Mouse (Mus musculus): ENCODE measurements at regions not wholly inside any gene's neighbourhood (a gene's known extent, or its start where the extent isn't known, plus 50 kb on each side); places are given as distances from the start of the nearest gene placed in this dataset.

DNA sequence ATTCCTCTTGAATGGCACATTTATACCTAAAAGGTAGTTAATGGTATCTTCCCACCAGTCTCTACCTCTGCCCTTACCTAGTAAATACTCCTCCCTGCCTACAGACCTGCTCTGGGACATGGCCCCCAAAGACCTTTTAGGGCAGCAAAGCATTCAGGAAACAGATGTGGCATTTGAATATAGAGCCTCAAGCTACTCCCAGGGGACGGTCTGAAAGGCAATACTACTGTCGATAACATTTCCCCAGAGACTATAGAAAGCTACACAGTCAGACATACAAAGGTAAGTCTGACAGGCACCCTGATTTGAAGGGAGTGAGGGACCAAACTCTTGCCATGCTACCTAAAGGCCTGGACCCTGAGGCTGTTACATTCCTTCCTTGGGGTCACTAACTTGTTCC lies 184.4 kb upstream of the Lpp start:
- H3K4me1 ChIP-seq: peaks cover 24% of the 10 kb centered on the region
- no peak overlapping the region for H3K4me3 ChIP-seq
- no peaks in the 10 kb centered on the region for H3K27me3 ChIP-seq
- H3K4me2 ChIP-seq: no peak overlapping the region
- H3K9ac ChIP-seq: no peak overlapping the region
- no peak for ATAC-seq (ENCODE audit: borderline replicate concordance, extremely low read depth, low FRiP score, low TSS enrichment)
- 71% methylated on average over 2 of the region's 2 CpGs for WGBS
- no peaks in the 10 kb centered on the region for H3K36me3 ChIP-seq
- H3K9me3 ChIP-seq: no peaks in the 10 kb centered on the region
- H3K27ac ChIP-seq: no peak overlapping the region

DNA sequence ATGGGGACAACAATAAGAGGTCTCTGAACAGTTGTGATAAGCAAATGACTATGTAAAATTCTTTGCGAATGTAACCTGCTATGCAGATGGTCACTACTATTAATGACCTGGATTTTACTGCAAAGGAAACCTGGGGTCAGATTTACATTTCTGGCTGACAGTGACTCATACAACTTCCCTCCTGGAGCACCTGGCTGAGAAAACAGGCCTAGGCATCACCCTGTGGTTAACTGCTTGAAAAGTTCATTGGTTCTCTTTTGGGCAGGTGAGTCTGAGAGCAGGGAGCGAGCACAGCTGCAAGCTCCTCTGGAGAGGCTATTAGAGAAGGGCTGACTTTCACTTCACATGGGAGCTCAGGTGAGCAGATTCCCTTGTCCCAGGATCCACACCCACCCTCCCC lies 185.2 kb upstream of the Lpp start:
- Histone ChIP-seq H3K27me3 (no peaks in the 10 kb centered on the region), H3K9me3 (no peaks in the 10 kb centered on the region), H3K4me1 (peaks cover 24% of the 10 kb centered on the region), H3K36me3 (no peaks in the 10 kb centered on the region), H3K27ac (no peak overlapping the region), H3K9ac (no peak overlapping the region), H3K4me3 (no peak overlapping the region), H3K4me2 (no peak overlapping the region)
- 89% methylated on average over 2 of the region's 2 CpGs for whole genome bisulfite sequencing
- ATAC-seq (ENCODE audit: borderline replicate concordance, extremely low read depth, low FRiP score, low TSS enrichment): no peak

DNA sequence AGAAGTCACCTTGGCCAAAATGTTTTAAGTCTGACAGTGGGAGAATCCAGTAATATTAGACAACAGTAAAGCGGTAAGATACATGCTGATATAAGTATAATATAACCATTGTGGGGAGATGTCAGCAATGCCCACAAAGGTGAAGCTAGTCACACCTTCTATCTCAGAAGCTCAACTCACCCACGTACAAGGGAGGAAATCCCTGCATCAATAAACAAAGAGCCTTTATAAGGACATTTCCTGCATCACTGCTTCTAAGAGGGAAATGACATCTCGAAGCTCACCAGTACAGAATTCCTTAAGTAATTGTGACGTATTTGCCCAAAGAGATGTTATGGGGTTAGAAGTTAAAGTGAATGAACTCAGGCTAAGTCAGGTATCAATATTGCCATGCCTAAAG lies 186.3 kb upstream of the Lpp start:
- no peak for ATAC-seq (ENCODE audit: borderline replicate concordance, extremely low read depth, low FRiP score, low TSS enrichment)
- Histone ChIP-seq H3K9ac (no peak overlapping the region), H3K36me3 (no peaks in the 10 kb centered on the region), H3K27ac (no peak overlapping the region), H3K27me3 (no peaks in the 10 kb centered on the region), H3K4me2 (no peak overlapping the region), H3K4me3 (no peak overlapping the region), H3K4me1 (peaks cover 24% of the 10 kb centered on the region), H3K9me3 (no peaks in the 10 kb centered on the region)
- 37% methylated on average over 4 of the region's 4 CpGs for WGBS

DNA sequence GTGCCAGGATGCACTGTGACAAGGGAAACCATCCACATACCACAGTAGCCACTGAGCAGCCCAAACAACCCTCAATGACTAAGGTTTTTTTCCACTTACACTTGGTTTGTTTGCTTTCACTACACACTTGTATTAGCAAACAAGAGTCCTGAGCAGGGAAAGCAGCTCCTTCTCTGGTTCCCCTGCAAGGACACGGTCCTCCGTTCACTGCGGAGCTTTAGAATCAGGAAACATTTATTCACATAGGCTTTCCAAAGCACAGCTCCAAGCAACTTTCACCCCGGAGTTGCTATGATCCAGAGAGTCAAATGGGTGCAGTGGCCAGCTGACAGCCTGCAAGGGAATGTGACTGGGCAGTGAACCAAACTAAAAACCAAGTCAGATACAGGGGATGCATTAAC lies 186.8 kb upstream of the Lpp start:
- Histone ChIP-seq H3K27me3 (no peaks in the 10 kb centered on the region), H3K36me3 (no peaks in the 10 kb centered on the region), H3K4me2 (no peak overlapping the region), H3K4me1 (peaks cover 24% of the 10 kb centered on the region), H3K9me3 (no peaks in the 10 kb centered on the region), H3K4me3 (no peak overlapping the region), H3K27ac (0 out of 2 replicates have a peak overlapping the region, but pooled peaks have one; percentile 10), H3K9ac (no peak overlapping the region)
- ATAC-seq (ENCODE audit: borderline replicate concordance, extremely low read depth, low FRiP score, low TSS enrichment): peak; percentile 42; the same call in 1 of the 2 replicates
- 22% methylated on average over 4 of the region's 4 CpGs for WGBS

DNA sequence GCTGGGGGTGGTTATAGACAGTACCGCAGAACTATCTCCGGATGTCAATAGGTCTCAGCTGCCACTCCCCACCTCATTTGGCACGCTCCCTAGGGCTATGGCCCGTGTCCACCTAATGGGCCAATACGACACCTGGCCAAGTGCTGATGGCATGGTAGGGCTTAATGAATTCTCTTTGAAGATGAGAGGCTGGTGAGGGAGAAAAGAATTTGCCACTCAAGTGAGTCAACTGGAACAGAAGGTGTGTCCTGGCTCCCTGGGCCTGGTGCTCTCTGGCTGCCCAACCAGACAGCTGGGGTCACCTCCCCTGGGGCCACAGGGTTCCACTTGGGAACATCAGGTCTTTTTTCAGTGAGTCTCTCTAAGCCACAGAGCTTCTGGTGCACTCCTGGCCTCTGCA lies 187.7 kb upstream of the Lpp start:
- WGBS: 73% methylated on average over 5 of the region's 5 CpGs
- no peak for ATAC-seq (ENCODE audit: borderline replicate concordance, extremely low read depth, low FRiP score, low TSS enrichment)
- Histone ChIP-seq H3K4me1 (peaks cover 24% of the 10 kb centered on the region), H3K4me3 (no peak overlapping the region), H3K9ac (no peak overlapping the region), H3K27ac (0 out of 2 replicates have a peak overlapping the region, but pooled peaks have one; percentile 21), H3K36me3 (no peaks in the 10 kb centered on the region), H3K4me2 (no peak overlapping the region), H3K27me3 (no peaks in the 10 kb centered on the region), H3K9me3 (no peaks in the 10 kb centered on the region)

DNA sequence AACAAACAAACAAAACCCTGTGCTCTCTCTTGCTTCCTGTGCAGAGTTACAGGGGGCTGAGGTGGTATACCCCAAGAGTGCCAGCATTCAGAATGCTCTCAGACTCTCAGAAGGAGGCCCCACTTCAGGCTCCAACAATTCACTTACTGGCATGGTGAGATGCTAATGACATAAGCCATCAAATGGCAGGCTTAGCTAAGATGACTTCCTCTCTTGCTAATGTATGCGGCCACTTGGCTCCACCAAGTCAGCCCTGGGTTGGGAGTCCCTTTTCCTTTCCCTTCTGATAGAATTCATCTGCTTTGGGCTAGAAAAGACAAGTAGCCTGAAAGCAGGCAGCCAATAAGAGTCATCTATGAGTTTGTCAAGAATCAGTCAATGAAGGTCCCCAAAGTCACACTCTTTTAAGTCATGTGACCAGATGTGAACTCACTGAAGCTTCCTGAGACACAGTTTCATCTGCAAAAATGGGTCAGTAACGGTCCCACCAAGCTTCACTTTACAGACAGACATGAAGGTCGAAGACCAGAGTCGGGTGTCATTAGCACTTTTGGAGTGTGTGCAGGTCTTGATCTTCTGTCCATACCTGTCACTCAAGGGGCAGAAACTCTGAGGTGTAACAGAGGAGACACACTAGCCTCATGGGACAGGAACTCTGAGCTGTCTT lies 189.1 kb upstream of the Lpp start:
- H3K4me3 ChIP-seq: no peak overlapping the region
- peaks cover 24% of the 10 kb centered on the region for H3K4me1 ChIP-seq
- H3K27me3 ChIP-seq: no peaks in the 10 kb centered on the region
- H3K9me3 ChIP-seq: no peaks in the 10 kb centered on the region
- no peak overlapping the region for H3K4me2 ChIP-seq
- H3K9ac ChIP-seq: no peak overlapping the region
- no peak for ATAC-seq (ENCODE audit: borderline replicate concordance, extremely low read depth, low FRiP score, low TSS enrichment)
- no peaks in the 10 kb centered on the region for H3K36me3 ChIP-seq
- H3K27ac ChIP-seq: no peak overlapping the region
- WGBS: 87% methylated on average over 4 of the region's 4 CpGs

DNA sequence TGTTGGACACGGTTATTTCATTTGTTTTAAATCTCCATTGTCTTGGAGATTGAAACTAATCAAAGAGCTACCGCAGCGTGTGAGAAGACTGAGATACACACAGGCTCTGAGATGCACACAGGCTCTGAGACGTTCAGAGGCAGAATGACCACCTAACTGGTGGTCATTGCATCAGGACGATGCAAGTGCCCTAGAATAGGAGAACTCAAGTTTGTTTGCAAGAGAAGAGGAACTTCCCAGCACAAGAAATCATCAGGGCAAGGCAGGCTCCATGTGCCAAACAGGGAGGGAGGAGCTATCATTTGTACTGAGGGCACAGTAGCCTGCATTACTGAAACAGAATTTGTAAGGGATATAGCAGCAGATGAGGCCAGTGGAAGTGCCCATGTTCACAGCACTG lies 190.7 kb upstream of the Lpp start:
- Histone ChIP-seq H3K27me3 (no peaks in the 10 kb centered on the region), H3K9ac (no peak overlapping the region), H3K4me3 (no peak overlapping the region), H3K4me2 (no peak overlapping the region), H3K9me3 (no peaks in the 10 kb centered on the region), H3K36me3 (no peaks in the 10 kb centered on the region), H3K27ac (no peak overlapping the region), H3K4me1 (peaks cover 19% of the 10 kb centered on the region)
- 85% methylated on average over 5 of the region's 5 CpGs for WGBS
- no peak for ATAC-seq (ENCODE audit: borderline replicate concordance, extremely low read depth, low FRiP score, low TSS enrichment)

DNA sequence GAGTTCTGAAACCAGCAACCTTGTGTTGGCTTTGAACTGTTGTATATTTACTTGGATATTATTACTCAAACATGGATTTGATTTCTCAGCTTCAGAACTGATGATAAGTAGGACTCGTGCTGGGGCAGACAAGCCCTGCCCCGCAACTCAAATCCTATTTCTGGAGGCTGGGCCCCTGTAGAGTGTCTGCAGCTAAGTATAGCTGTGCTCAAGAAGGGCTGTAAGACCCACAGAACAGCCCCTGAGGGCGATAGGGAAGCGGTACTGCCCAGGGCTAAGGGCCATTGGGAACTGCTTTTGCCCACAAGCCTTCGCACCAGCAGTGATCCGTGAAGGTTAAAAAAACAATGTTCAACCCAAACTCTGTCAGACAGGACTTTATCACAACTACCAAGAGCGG lies 191.9 kb upstream of the Lpp start:
- H3K36me3 ChIP-seq: no peaks in the 10 kb centered on the region
- 80% methylated on average over 7 of the region's 7 CpGs for WGBS
- no peaks in the 10 kb centered on the region for H3K27me3 ChIP-seq
- H3K4me1 ChIP-seq: peaks cover 8% of the 10 kb centered on the region; the same call in 1 of the 2 replicates
- no peak for ATAC-seq (ENCODE audit: borderline replicate concordance, extremely low read depth, low FRiP score, low TSS enrichment)
- no peak overlapping the region for H3K4me2 ChIP-seq
- H3K9ac ChIP-seq: no peak overlapping the region
- H3K9me3 ChIP-seq: no peaks in the 10 kb centered on the region
- no peak overlapping the region for H3K4me3 ChIP-seq
- H3K27ac ChIP-seq: no peak overlapping the region

DNA sequence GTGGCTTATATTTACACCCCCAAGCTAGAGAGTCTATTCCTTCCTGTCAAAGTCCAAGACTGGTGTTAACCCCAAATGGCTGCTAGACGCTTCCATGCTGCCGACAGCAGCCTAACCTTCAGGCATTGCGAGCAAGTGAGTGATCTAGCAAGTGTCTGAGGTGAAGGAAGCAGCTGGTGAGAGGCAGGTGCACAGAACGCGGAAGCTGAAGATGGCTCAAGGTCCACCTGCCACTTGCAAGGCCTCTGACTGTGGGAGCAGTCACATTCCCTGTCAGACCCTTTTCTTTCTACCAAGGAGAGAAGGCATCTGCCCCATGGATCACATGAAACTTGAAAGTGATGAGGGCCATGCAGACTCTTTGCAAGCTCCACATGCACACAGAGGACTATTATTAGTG lies 193.1 kb upstream of the Lpp start:
- H3K9me3 ChIP-seq: no peaks in the 10 kb centered on the region
- H3K27me3 ChIP-seq: no peaks in the 10 kb centered on the region
- H3K27ac ChIP-seq: no peak overlapping the region
- no peak overlapping the region for H3K4me2 ChIP-seq
- no peaks in the 10 kb centered on the region for H3K4me1 ChIP-seq
- no peak overlapping the region for H3K4me3 ChIP-seq
- no peaks in the 10 kb centered on the region for H3K36me3 ChIP-seq
- H3K9ac ChIP-seq: no peak overlapping the region
- WGBS: 84% methylated on average over 5 of the region's 5 CpGs
- no peak for ATAC-seq (ENCODE audit: borderline replicate concordance, extremely low read depth, low FRiP score, low TSS enrichment)

DNA sequence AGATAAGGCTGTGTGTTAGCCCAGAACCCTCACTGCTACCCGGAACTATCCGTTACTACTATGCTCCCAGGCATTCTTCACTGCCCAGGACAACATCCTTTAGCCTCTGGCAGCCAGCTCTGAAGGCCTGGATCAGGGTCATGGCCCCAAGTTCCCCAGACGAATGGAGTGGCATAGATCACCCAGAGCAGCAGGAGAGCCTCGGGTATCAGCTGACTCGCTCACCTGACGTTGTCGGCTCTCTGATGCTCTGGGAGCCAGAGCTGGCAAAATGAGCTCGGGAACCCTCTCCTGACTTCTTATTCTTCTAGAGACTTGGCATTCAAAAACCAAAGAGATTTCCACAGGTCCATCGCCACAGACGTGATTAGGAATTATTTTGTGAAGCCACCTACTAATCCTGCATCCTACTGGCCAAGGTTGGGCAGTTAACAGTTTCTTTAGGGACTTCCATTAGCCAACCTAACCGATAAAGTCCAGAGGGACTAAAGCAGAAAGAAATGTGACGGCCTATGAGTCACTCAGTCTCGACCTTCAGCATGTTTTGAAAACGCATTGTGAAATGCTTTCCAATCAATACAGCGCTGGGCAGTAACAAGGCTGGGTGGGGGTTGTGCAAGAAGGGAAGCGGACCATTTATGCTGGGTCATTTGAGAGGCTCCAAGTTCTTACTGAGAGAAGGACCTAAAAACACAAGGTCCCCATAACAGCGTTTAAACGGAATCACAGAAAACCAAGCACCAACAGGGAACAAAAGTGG lies 193.7 kb upstream of the Lpp start:
- no peak overlapping the region for H3K9ac ChIP-seq
- no peak for ATAC-seq (ENCODE audit: borderline replicate concordance, extremely low read depth, low FRiP score, low TSS enrichment)
- H3K9me3 ChIP-seq: no peaks in the 10 kb centered on the region
- H3K4me2 ChIP-seq: no peak overlapping the region
- no peaks in the 10 kb centered on the region for H3K27me3 ChIP-seq
- WGBS: 83% methylated on average over 18 of the region's 18 CpGs
- no peak overlapping the region for H3K4me3 ChIP-seq
- no peaks in the 10 kb centered on the region for H3K36me3 ChIP-seq
- no peak overlapping the region for H3K27ac ChIP-seq
- no peaks in the 10 kb centered on the region for H3K4me1 ChIP-seq

DNA sequence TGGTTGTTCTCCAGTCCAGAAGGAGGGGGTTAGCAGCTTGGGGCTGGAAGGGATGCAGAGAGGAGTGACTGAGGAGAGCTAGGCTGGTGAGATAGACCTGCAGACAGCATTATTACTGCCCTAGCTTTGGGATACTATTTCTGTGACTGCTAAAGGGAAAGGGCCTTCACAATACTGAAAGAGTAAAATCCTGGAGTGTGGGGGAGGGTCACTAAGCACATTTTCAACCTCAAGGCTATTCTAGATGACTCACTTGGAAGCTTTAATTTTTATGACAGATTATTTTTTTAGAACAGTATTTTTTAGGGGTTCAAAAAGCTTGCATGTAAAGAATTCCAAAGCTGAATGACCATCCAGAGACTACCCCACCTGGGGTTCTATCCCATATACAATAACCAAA lies 195.0 kb upstream of the Lpp start:
- Histone ChIP-seq H3K9me3 (no peaks in the 10 kb centered on the region), H3K4me3 (no peak overlapping the region), H3K9ac (no peak overlapping the region), H3K36me3 (no peaks in the 10 kb centered on the region), H3K4me2 (no peak overlapping the region), H3K27ac (no peak overlapping the region), H3K4me1 (no peaks in the 10 kb centered on the region), H3K27me3 (no peaks in the 10 kb centered on the region)
- ATAC-seq (ENCODE audit: borderline replicate concordance, extremely low read depth, low FRiP score, low TSS enrichment): no peak

DNA sequence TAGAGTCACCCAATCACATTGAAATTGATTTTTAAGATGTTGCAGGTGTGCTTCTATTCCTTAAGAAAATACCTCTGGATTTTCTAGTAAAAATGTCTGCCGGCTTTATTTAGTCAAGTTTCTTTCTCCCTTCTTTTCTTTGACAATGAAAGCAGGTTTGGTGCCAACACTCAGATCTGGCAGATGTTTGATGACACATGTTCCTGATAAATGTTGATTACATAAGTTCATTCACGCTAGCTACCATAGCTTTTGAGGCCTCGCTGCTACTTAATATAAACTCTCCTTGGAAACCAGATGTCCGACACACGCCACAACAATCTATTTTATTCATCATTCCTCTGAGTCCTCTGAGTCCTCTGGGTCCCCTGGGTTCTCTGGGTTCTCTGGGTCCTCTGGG lies 195.7 kb upstream of the Lpp start:
- no peak for ATAC-seq (ENCODE audit: borderline replicate concordance, extremely low read depth, low FRiP score, low TSS enrichment)
- H3K9ac ChIP-seq: no peak overlapping the region
- no peaks in the 10 kb centered on the region for H3K9me3 ChIP-seq
- no peak overlapping the region for H3K27ac ChIP-seq
- no peak overlapping the region for H3K4me2 ChIP-seq
- H3K27me3 ChIP-seq: no peaks in the 10 kb centered on the region
- 47% methylated on average over 5 of the region's 5 CpGs for WGBS
- H3K36me3 ChIP-seq: no peaks in the 10 kb centered on the region
- H3K4me1 ChIP-seq: no peaks in the 10 kb centered on the region
- no peak overlapping the region for H3K4me3 ChIP-seq
